Comparison of ENCODE assay signal across 13 mouse cellular contexts in the genomic region with DNA sequence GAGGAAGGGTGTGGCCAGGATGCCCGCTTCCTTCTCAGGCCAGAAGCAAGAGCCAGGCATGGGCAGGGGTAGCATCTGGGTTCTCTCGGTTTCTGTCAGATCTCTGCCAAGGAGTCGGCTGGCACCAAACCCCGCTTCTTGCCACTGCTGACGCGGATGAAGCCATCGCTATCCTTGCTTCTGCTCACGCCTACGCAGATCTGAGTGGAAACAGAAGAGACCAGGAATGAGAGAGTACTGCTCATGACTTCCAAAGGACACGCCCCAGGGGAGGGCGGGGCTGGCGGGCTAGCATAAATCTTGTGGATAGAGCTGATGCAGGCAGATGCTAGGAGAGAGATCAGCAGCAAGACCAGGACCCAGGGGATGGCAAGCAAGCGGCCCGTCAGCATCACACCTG. TPM values are rescaled to one million over a fixed set of nuclear protein-coding genes. Genes with fewer than 3 reads are reported as not detected.
DNase-seq lines count a peak whose midpoint lies in the region; ATAC-seq and TF ChIP-seq lines count a peak whose summit lies in the region.
"Had no signal": no experiment of that assay in that cellular context is flagged by ENCODE, and none has a peak within 500 bp of the region (broad histone marks: within the 10 kb centered on the region; RNA-seq: fewer than 3 reads in every experiment).

No protein-coding gene starts in this region.

- no peaks in the 10 kb centered on the region for H3K36me3 ChIP-seq in lung, postnatal 0 days (ENCODE audit: insufficient read depth, low read length)
- H3K36me3 ChIP-seq in forebrain, postnatal 0 days (ENCODE audit: insufficient read depth), result no peaks in the 10 kb centered on the region
- no peaks in the 10 kb centered on the region for H3K36me3 ChIP-seq in kidney, embryonic 14.5 days (ENCODE audit: control insufficient read depth, insufficient read depth, low read length)
- H3K36me3 ChIP-seq: heart, embryonic 13.5 days; hindbrain, embryonic 10.5 days; liver, embryonic 13.5 days had no signal

- peak; percentile 8; the same call in 1 of the 2 replicates for ATAC-seq in lung, postnatal 0 days
- ATAC-seq in forebrain, postnatal 0 days, result no peak
- no peak for ATAC-seq in kidney, embryonic 14.5 days (ENCODE audit: low FRiP score, low TSS enrichment)

- no peaks in the 10 kb centered on the region for H3K9me3 ChIP-seq in lung, postnatal 0 days (ENCODE audit: low read length)
- H3K9me3 ChIP-seq in forebrain, postnatal 0 days (ENCODE audit: low read length), result no peaks in the 10 kb centered on the region
- H3K9me3 ChIP-seq in kidney, embryonic 14.5 days (ENCODE audit: control insufficient read depth, low read length), result no peaks in the 10 kb centered on the region
- H3K9me3 ChIP-seq: heart, embryonic 13.5 days; hindbrain, embryonic 10.5 days; liver, embryonic 13.5 days; megakaryocyte, embryonic 14.5 days had no signal

- no peak for DNase-seq in lung, postnatal 0 days (ENCODE audit: low spot score)
- DNase-seq in lung, adult 2 months, result no peak
- DNase-seq in MN1 (ENCODE audit: low spot score), result peak; percentile 94
- peak; percentile 34 to 41 for DNase-seq in cerebellum, postnatal 36 days
- DNase-seq in right cerebral cortex, postnatal 25 days, result peak; percentile 59
- DNase-seq in forebrain, postnatal 0 days, result no peak
- DNase-seq: kidney, postnatal 25 days; liver, embryonic 13.5 days; spleen, adult 18-20 months had no signal

- peaks cover 9% of the 10 kb centered on the region; the same call in 1 of the 2 replicates for H3K27me3 ChIP-seq in lung, postnatal 0 days (replicated peaks; ENCODE audit: insufficient read depth, low read length)
- H3K27me3 ChIP-seq in forebrain, postnatal 0 days (ENCODE audit: insufficient read depth, low read length), result no peaks in the 10 kb centered on the region
- H3K27me3 ChIP-seq in kidney, embryonic 14.5 days (ENCODE audit: control insufficient read depth, insufficient read depth, low read length), result peaks cover 9% of the 10 kb centered on the region; the same call in 1 of the 2 replicates

- H3K27ac ChIP-seq in lung, postnatal 0 days (ENCODE audit: low read length), result no peak overlapping the region
- no peak overlapping the region for H3K27ac ChIP-seq in forebrain, postnatal 0 days (ENCODE audit: low read depth, low read length)
- no peak overlapping the region for H3K27ac ChIP-seq in kidney, embryonic 14.5 days (ENCODE audit: low read depth, low read length)
- H3K27ac ChIP-seq: heart, embryonic 13.5 days; hindbrain, embryonic 10.5 days; liver, embryonic 13.5 days had no signal

- no peak overlapping the region for H3K4me2 ChIP-seq in lung, postnatal 0 days (replicated peaks; ENCODE audit: low read depth, low read length)
- H3K4me2 ChIP-seq in forebrain, postnatal 0 days (ENCODE audit: low read depth), result no peak overlapping the region
- no peak overlapping the region for H3K4me2 ChIP-seq in kidney, embryonic 14.5 days (replicated peaks; ENCODE audit: low read depth, low read length)
- H3K4me2 ChIP-seq: heart, embryonic 13.5 days; liver, embryonic 13.5 days had no signal

- no peak overlapping the region for H3K4me3 ChIP-seq in lung, postnatal 0 days (ENCODE audit: low read depth, low read length)
- no peak overlapping the region for H3K4me3 ChIP-seq in lung, adult 2 months (replicated peaks; ENCODE audit: extremely low read depth, low read depth, low read length)
- no peak overlapping the region for H3K4me3 ChIP-seq in forebrain, postnatal 0 days (ENCODE audit: low read depth, low read length)
- H3K4me3 ChIP-seq in kidney, embryonic 14.5 days (ENCODE audit: low read length), result no peak overlapping the region
- H3K4me3 ChIP-seq: heart, embryonic 13.5 days; hindbrain, embryonic 10.5 days; liver, embryonic 13.5 days; megakaryocyte, embryonic 14.5 days had no signal

- TF ChIP-seq POLR2A in lung, adult 2 months (IDR thresholded peaks at IDR 0.05; ENCODE audit: borderline replicate concordance, extremely low read depth, low read depth, low read length), result no peak

- no peak for TF ChIP-seq EP300 in lung, postnatal 0 days (IDR thresholded peaks at IDR 0.05)

- H3K9ac ChIP-seq in lung, postnatal 0 days (replicated peaks; ENCODE audit: low read depth), result no peak overlapping the region
- no peak overlapping the region for H3K9ac ChIP-seq in forebrain, postnatal 0 days
- H3K9ac ChIP-seq in kidney, embryonic 14.5 days (ENCODE audit: low read depth, low read length), result no peak overlapping the region
- H3K9ac ChIP-seq: heart, embryonic 13.5 days; liver, embryonic 13.5 days had no signal

- H3K4me1 ChIP-seq in lung, postnatal 0 days (ENCODE audit: insufficient read depth, low read depth, low read length), result 0 out of 2 replicates have a peak, but pooled peaks cover 6% of the 10 kb centered on the region
- H3K4me1 ChIP-seq in lung, adult 2 months (ENCODE audit: control insufficient read depth, insufficient read depth, low read length), result peaks cover 6% of the 10 kb centered on the region; the same call in 1 of the 2 replicates
- H3K4me1 ChIP-seq in forebrain, postnatal 0 days (ENCODE audit: insufficient read depth), result peaks cover 11% of the 10 kb centered on the region
- peaks cover 22% of the 10 kb centered on the region for H3K4me1 ChIP-seq in kidney, embryonic 14.5 days (ENCODE audit: control insufficient read depth, insufficient read depth, low read length)

- 56% methylated on average over 14 of the region's 14 CpGs for WGBS in lung, postnatal 0 days
- WGBS in lung, adult 2 months, result 48% methylated on average over 14 of the region's 14 CpGs
- WGBS in forebrain, postnatal 0 days, result 54% methylated on average over 14 of the region's 14 CpGs
- WGBS in kidney, embryonic 14.5 days, result 69% methylated on average over 14 of the region's 14 CpGs

- no peak for TF ChIP-seq CTCF in lung, postnatal 0 days (IDR thresholded peaks at IDR 0.05)
- no peak for TF ChIP-seq CTCF in lung, adult 2 months (IDR thresholded peaks at IDR 0.05; ENCODE audit: insufficient read depth, low read length)
- TF ChIP-seq CTCF in forebrain, postnatal 0 days (IDR thresholded peaks at IDR 0.05; ENCODE audit: low read depth), result no peak

RNA-seq across cellular contexts. Expression of a gene that starts 11.4 kb away (rescaled TPM):
- 750 and 817 TPM in 2 replicates for polyA plus RNA-seq in lung, postnatal 0 days (2015; fragmentation: Nextera tagmentation; extraction: Ambion mirVana)
- 426 and 513 TPM in 2 replicates for polyA plus RNA-seq in lung, adult 2 months (2012; rRNA removed)
- total RNA-seq in forebrain, postnatal 0 days (2014; rRNA removed), result 793 and 1,371 TPM in 2 replicates
- polyA plus RNA-seq in forebrain, postnatal 0 days (2015; fragmentation: Nextera tagmentation; extraction: Ambion mirVana), result 687 and 897 TPM in 2 replicates
- polyA plus RNA-seq in kidney, embryonic 14.5 days (2014; fragmentation: Nextera tagmentation; extraction: Ambion mirVana), result 1,236 and 1,648 TPM in 2 replicates

RNA-seq across cellular contexts. Expression of a gene that starts 15.0 kb away (rescaled TPM):
- polyA plus RNA-seq in lung, postnatal 0 days (2015; fragmentation: Nextera tagmentation; extraction: Ambion mirVana), result 3.5 and 4.0 TPM in 2 replicates
- polyA plus RNA-seq in lung, adult 2 months (2012; rRNA removed), result 16.0 and 25.6 TPM in 2 replicates
- 64.1 and 76.4 TPM in 2 replicates for total RNA-seq in forebrain, postnatal 0 days (2014; rRNA removed)
- polyA plus RNA-seq in forebrain, postnatal 0 days (2015; fragmentation: Nextera tagmentation; extraction: Ambion mirVana), result 49.4 and 57.2 TPM in 2 replicates
- polyA plus RNA-seq in kidney, embryonic 14.5 days (2014; fragmentation: Nextera tagmentation; extraction: Ambion mirVana), result 11.7 and 12.3 TPM in 2 replicates

RNA-seq across cellular contexts. Expression of a gene that starts 15.4 kb away (rescaled TPM):
- polyA plus RNA-seq in lung, postnatal 0 days (2015; fragmentation: Nextera tagmentation; extraction: Ambion mirVana), result 0.10 and 0.11 TPM in 2 replicates
- 0.88 and 1.2 TPM in 2 replicates for polyA plus RNA-seq in lung, adult 2 months (2012; rRNA removed)
- 2.8 and 3.8 TPM in 2 replicates for total RNA-seq in forebrain, postnatal 0 days (2014; rRNA removed)
- polyA plus RNA-seq in forebrain, postnatal 0 days (2015; fragmentation: Nextera tagmentation; extraction: Ambion mirVana), result 2.0 and 2.1 TPM in 2 replicates
- polyA plus RNA-seq in kidney, embryonic 14.5 days (2014; fragmentation: Nextera tagmentation; extraction: Ambion mirVana), result 3.8 and 4.1 TPM in 2 replicates

RNA-seq across cellular contexts. Expression of a gene that starts 41.9 kb away (rescaled TPM):
- 4.6 and 6.5 TPM in 2 replicates for polyA plus RNA-seq in lung, postnatal 0 days (2015; fragmentation: Nextera tagmentation; extraction: Ambion mirVana)
- 2.7 and 5.1 TPM in 2 replicates for polyA plus RNA-seq in lung, adult 2 months (2012; rRNA removed)
- total RNA-seq in forebrain, postnatal 0 days (2014; rRNA removed), result 3.7 and 5.2 TPM in 2 replicates
- polyA plus RNA-seq in forebrain, postnatal 0 days (2015; fragmentation: Nextera tagmentation; extraction: Ambion mirVana), result 3.0 and 4.2 TPM in 2 replicates
- polyA plus RNA-seq in kidney, embryonic 14.5 days (2014; fragmentation: Nextera tagmentation; extraction: Ambion mirVana), result 9.3 and 16.2 TPM in 2 replicates

RNA-seq across cellular contexts. Expression of a gene that starts 51.6 kb away (rescaled TPM):
- polyA plus RNA-seq in lung, postnatal 0 days (2015; fragmentation: Nextera tagmentation; extraction: Ambion mirVana), result 1.7 TPM in 2 replicates
- polyA plus RNA-seq in lung, adult 2 months (2012; rRNA removed), result 18.5 and 20.9 TPM in 2 replicates
- total RNA-seq in forebrain, postnatal 0 days (2014; rRNA removed), result 0.54 and 1.5 TPM in 2 replicates
- 1.6 and 3.5 TPM in 2 replicates for polyA plus RNA-seq in forebrain, postnatal 0 days (2015; fragmentation: Nextera tagmentation; extraction: Ambion mirVana)
- 0.69 and 1.7 TPM in 2 replicates for polyA plus RNA-seq in kidney, embryonic 14.5 days (2014; fragmentation: Nextera tagmentation; extraction: Ambion mirVana)

Comparison
In these comparisons a context has a peak if more than half of its experiments do, and no peak if none do; other contexts are left out.
1. DNase-seq: peak in MN1 (single experiment), cerebellum, postnatal 36 days (2 of 2) and right cerebral cortex, postnatal 25 days (single experiment); none in lung, postnatal 0 days (single experiment), lung, adult 2 months (single experiment) and forebrain, postnatal 0 days (single experiment).